Mouse (Mus musculus): Measurements from ENCODE around the gene Parp8.

The Parp8 gene

GRCm38 (mm10) chr13:117018676-117019075, 6.7 kb downstream of the Parp8 start:
- no peak for DNase-seq (ENCODE audit: low spot score in 2 of 2)

GRCm38 (mm10) chr13:117013516-117013915, 11.8 kb downstream of the Parp8 start:
- DNase-seq (ENCODE audit: low spot score in 2 of 2), result no peak

GRCm38 (mm10) chr13:117012031-117012430, 13.3 kb downstream of the Parp8 start:
- DNase-seq (ENCODE audit: low spot score in 2 of 2), result no peak

- no peak for DNase-seq (ENCODE audit: low spot score in 2 of 2)
Measured at GRCm38 (mm10) chr13:117010143-117010542, 15.2 kb downstream of the Parp8 start.

- DNase-seq (ENCODE audit: low spot score in 2 of 2), result no peak
Measured at GRCm38 (mm10) chr13:117008021-117009015, 17.0 kb downstream of the Parp8 start.

GRCm38 (mm10) chr13:117007566-117007965, 17.8 kb downstream of the Parp8 start:
- no peak for DNase-seq (ENCODE audit: low spot score in 2 of 2)

- no peak for DNase-seq (ENCODE audit: low spot score in 2 of 2)
Measured at GRCm38 (mm10) chr13:117006638-117007037, 18.7 kb downstream of the Parp8 start.

- DNase-seq (ENCODE audit: low spot score in 2 of 2), result no peak
Measured at GRCm38 (mm10) chr13:117000493-117000892, 24.8 kb downstream of the Parp8 start.

- DNase-seq (ENCODE audit: low spot score in 2 of 2), result no peak
Measured at GRCm38 (mm10) chr13:116991560-116991959, 33.8 kb downstream of the Parp8 start.

GRCm38 (mm10) chr13:116990327-116990726, 35.0 kb downstream of the Parp8 start:
- DNase-seq (ENCODE audit: low spot score in 2 of 2), result no peak

GRCm38 (mm10) chr13:116988706-116989105, 36.6 kb downstream of the Parp8 start:
- DNase-seq (ENCODE audit: low spot score in 2 of 2), result no peak

GRCm38 (mm10) chr13:116988208-116988607, 37.1 kb downstream of the Parp8 start:
- no peak for DNase-seq (ENCODE audit: low spot score in 2 of 2)

GRCm38 (mm10) chr13:116987284-116987683, 38.1 kb downstream of the Parp8 start:
- DNase-seq (ENCODE audit: low spot score in 2 of 2), result no peak

GRCm38 (mm10) chr13:116986658-116987057, 38.7 kb downstream of the Parp8 start:
- DNase-seq (ENCODE audit: low spot score in 2 of 2), result no peak

GRCm38 (mm10) chr13:116974081-116974860, 51.1 kb downstream of the Parp8 start:
- DNase-seq (ENCODE audit: low spot score in 2 of 2), result no peak

GRCm38 (mm10) chr13:116973491-116973890, 51.8 kb downstream of the Parp8 start:
- no peak for DNase-seq (ENCODE audit: low spot score in 2 of 2)

GRCm38 (mm10) chr13:116972036-116972611, 53.2 kb downstream of the Parp8 start:
- no peak for DNase-seq (ENCODE audit: low spot score in 2 of 2)

- no peak for DNase-seq (ENCODE audit: low spot score in 2 of 2)
Measured at GRCm38 (mm10) chr13:116970706-116971428, 54.5 kb downstream of the Parp8 start.

- DNase-seq (ENCODE audit: low spot score in 2 of 2), result no peak
Measured at GRCm38 (mm10) chr13:116969650-116970049, 55.7 kb downstream of the Parp8 start.

GRCm38 (mm10) chr13:116968906-116969305, 56.4 kb downstream of the Parp8 start:
- DNase-seq (ENCODE audit: low spot score in 2 of 2), result no peak

GRCm38 (mm10) chr13:116967459-116967858, 57.9 kb downstream of the Parp8 start:
- DNase-seq (ENCODE audit: low spot score in 2 of 2), result no peak
